Mouse (Mus musculus): ENCODE measurements around the gene Gm20509. TPM values are rescaled to one million over a fixed set of nuclear protein-coding genes. Genes with fewer than 3 reads are reported as not detected.

Gene Gm20509
- polyA plus RNA-seq, 1 experiment from 2014 or later = not detected

GRCm38 (mm10) chr9:73079801-73080325, 22.4 kb upstream of the Gm20509 start:
- Histone ChIP-seq H3K4me3 (no peak overlapping the region), H3K4me2 (no peak overlapping the region), H3K4me1 (replicated peaks) (no peaks in the 10 kb centered on the region), H3K36me3 (no peaks in the 10 kb centered on the region), H3K9ac (no peak overlapping the region), H3K9me3 (replicated peaks) (no peaks in the 10 kb centered on the region), H3K27ac (ENCODE audit: poor library complexity, severe bottlenecking) (no peak overlapping the region), H3K27me3 (replicated peaks) (no peaks in the 10 kb centered on the region)
- no peak for ATAC-seq (ENCODE audit: insufficient number of reproducible peaks, low FRiP score)
- WGBS = 41% methylated on average over 7 of the region's 7 CpGs

GRCm38 (mm10) chr9:73082291-73083000, 19.8 kb upstream of the Gm20509 start:
- no peak overlapping the region for H3K27ac ChIP-seq (ENCODE audit: poor library complexity, severe bottlenecking)
- H3K4me1 ChIP-seq (replicated peaks) = peaks cover 6% of the 10 kb centered on the region; the same call in 1 of the 2 replicates
- WGBS = 74% methylated on average over 8 of the region's 8 CpGs
- H3K36me3 ChIP-seq = no peaks in the 10 kb centered on the region
- no peak overlapping the region for H3K4me3 ChIP-seq
- H3K9ac ChIP-seq = no peak overlapping the region
- no peaks in the 10 kb centered on the region for H3K9me3 ChIP-seq (replicated peaks)
- ATAC-seq (ENCODE audit: insufficient number of reproducible peaks, low FRiP score) = no peak
- no peak overlapping the region for H3K4me2 ChIP-seq
- H3K27me3 ChIP-seq (replicated peaks) = no peaks in the 10 kb centered on the region

- ATAC-seq (ENCODE audit: insufficient number of reproducible peaks, low FRiP score) = no peak
- no peak overlapping the region for H3K4me2 ChIP-seq
- H3K27ac ChIP-seq (ENCODE audit: poor library complexity, severe bottlenecking) = no peak overlapping the region
- 54% methylated on average over 6 of the region's 6 CpGs for WGBS
- H3K4me3 ChIP-seq = no peak overlapping the region
- peaks cover 6% of the 10 kb centered on the region; the same call in 1 of the 2 replicates for H3K4me1 ChIP-seq (replicated peaks)
- no peaks in the 10 kb centered on the region for H3K36me3 ChIP-seq
- no peak overlapping the region for H3K9ac ChIP-seq
- no peaks in the 10 kb centered on the region for H3K9me3 ChIP-seq (replicated peaks)
- no peaks in the 10 kb centered on the region for H3K27me3 ChIP-seq (replicated peaks)
Measured at GRCm38 (mm10) chr9:73083956-73084355, 18.3 kb upstream of the Gm20509 start.

DNA sequence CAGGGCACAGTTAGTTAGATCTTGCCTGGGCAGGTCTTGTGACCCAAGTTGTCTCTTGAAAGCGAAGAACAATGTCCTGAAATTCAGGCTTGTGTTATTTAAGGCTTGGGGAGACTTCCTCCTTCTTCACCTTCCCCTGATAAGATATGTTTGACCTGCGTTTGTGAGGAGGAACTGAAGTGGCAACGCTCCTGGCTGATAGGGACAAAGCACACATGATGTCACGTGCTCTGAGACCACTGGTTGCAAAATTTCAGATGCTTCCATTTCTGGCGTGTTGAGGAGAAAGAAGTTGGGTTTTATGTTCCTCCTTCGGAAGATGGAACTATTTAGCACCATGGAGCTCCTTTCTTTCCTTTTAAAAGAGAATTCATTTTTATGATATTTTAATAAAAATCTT, 16.4 kb upstream of the Gm20509 start:
- Histone ChIP-seq H3K4me1 (replicated peaks) (peaks cover 6% of the 10 kb centered on the region; the same call in 1 of the 2 replicates), H3K4me3 (no peak overlapping the region), H3K4me2 (no peak overlapping the region), H3K9ac (no peak overlapping the region), H3K27ac (ENCODE audit: poor library complexity, severe bottlenecking) (no peak overlapping the region), H3K36me3 (no peaks in the 10 kb centered on the region), H3K27me3 (replicated peaks) (no peaks in the 10 kb centered on the region), H3K9me3 (replicated peaks) (no peaks in the 10 kb centered on the region)
- 46% methylated on average over 6 of the region's 6 CpGs for WGBS
- ATAC-seq (ENCODE audit: insufficient number of reproducible peaks, low FRiP score) = no peak

GRCm38 (mm10) chr9:73087121-73087520, 15.1 kb upstream of the Gm20509 start:
- Histone ChIP-seq H3K27me3 (replicated peaks) (no peaks in the 10 kb centered on the region), H3K4me3 (no peak overlapping the region), H3K9ac (no peak overlapping the region), H3K4me2 (no peak overlapping the region), H3K27ac (ENCODE audit: poor library complexity, severe bottlenecking) (no peak overlapping the region), H3K36me3 (no peaks in the 10 kb centered on the region), H3K9me3 (replicated peaks) (no peaks in the 10 kb centered on the region), H3K4me1 (replicated peaks) (peaks cover 6% of the 10 kb centered on the region; the same call in 1 of the 2 replicates)
- no peak for ATAC-seq (ENCODE audit: insufficient number of reproducible peaks, low FRiP score)
- WGBS = 58% methylated on average over 8 of the region's 8 CpGs

DNA sequence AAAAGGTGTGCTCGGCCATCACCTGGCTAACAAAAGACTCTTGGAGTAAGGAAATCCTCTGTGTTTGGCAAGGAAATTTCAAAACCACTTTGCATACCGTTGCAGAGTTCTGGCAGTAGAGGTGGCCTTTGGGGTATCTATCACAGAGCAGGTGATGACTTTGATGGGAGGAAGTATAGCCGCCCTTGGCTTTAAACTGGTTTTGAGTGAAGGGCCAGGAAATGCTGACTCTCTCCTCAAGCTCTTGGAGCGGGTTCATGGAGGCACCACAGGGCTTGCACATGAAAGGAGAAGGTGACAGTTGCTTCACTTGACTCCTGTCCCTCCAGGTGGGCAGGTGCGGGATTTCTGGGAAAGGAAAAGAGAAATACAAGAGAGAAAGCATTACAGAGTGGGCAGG, 14.7 kb upstream of the Gm20509 start:
- Histone ChIP-seq H3K4me3 (no peak overlapping the region), H3K4me2 (no peak overlapping the region), H3K4me1 (replicated peaks) (peaks cover 6% of the 10 kb centered on the region; the same call in 1 of the 2 replicates), H3K27me3 (replicated peaks) (no peaks in the 10 kb centered on the region; the same call in 1 of the 2 replicates), H3K9ac (no peak overlapping the region), H3K36me3 (no peaks in the 10 kb centered on the region), H3K27ac (ENCODE audit: poor library complexity, severe bottlenecking) (no peak overlapping the region), H3K9me3 (replicated peaks) (no peaks in the 10 kb centered on the region)
- WGBS = 66% methylated on average over 5 of the region's 5 CpGs
- no peak for ATAC-seq (ENCODE audit: insufficient number of reproducible peaks, low FRiP score)

GRCm38 (mm10) chr9:73089222-73089920, 12.9 kb upstream of the Gm20509 start:
- peaks cover 2% of the 10 kb centered on the region; the same call in 1 of the 2 replicates for H3K27me3 ChIP-seq (replicated peaks)
- no peak overlapping the region for H3K27ac ChIP-seq (ENCODE audit: poor library complexity, severe bottlenecking)
- peaks cover 6% of the 10 kb centered on the region; the same call in 1 of the 2 replicates for H3K4me1 ChIP-seq (replicated peaks)
- no peaks in the 10 kb centered on the region for H3K36me3 ChIP-seq
- no peaks in the 10 kb centered on the region for H3K9me3 ChIP-seq (replicated peaks)
- H3K4me3 ChIP-seq = no peak overlapping the region
- WGBS = 62% methylated on average over 16 of the region's 16 CpGs
- H3K4me2 ChIP-seq = no peak overlapping the region
- ATAC-seq (ENCODE audit: insufficient number of reproducible peaks, low FRiP score) = no peak
- H3K9ac ChIP-seq = no peak overlapping the region

DNA sequence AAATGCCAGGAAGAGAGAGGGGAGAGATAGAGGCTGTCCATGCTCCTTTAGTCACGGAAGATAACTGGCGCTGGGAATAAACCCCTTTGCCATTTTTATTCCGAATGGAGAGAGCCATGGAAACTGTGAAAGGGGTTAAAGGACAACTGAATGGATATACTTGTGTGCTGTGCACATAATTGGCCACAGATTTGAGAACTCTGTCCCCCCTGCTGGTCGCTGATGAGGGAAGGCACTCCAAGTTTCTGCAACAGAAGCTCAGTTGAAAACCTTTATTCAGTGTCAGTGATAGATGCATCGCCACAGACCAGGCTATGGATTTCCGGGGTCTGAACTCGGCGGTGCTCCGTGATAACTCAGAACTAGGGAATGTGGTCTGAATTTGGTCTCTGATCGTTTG, 12.1 kb upstream of the Gm20509 start:
- no peaks in the 10 kb centered on the region for H3K9me3 ChIP-seq (replicated peaks)
- peaks cover 8% of the 10 kb centered on the region for H3K27me3 ChIP-seq (replicated peaks)
- no peak overlapping the region for H3K27ac ChIP-seq (ENCODE audit: poor library complexity, severe bottlenecking)
- H3K4me2 ChIP-seq = no peak overlapping the region
- peaks cover 6% of the 10 kb centered on the region; the same call in 1 of the 2 replicates for H3K4me1 ChIP-seq (replicated peaks)
- no peaks in the 10 kb centered on the region for H3K36me3 ChIP-seq
- H3K4me3 ChIP-seq = no peak overlapping the region
- WGBS = 77% methylated on average over 10 of the region's 10 CpGs
- no peak overlapping the region for H3K9ac ChIP-seq
- no peak for ATAC-seq (ENCODE audit: insufficient number of reproducible peaks, low FRiP score)

GRCm38 (mm10) chr9:73091747-73092146, 10.5 kb upstream of the Gm20509 start:
- no peak overlapping the region for H3K27ac ChIP-seq (ENCODE audit: poor library complexity, severe bottlenecking)
- H3K36me3 ChIP-seq = no peaks in the 10 kb centered on the region
- WGBS = 0% methylated on average over 1 of the region's 1 CpGs
- ATAC-seq (ENCODE audit: insufficient number of reproducible peaks, low FRiP score) = no peak
- H3K4me1 ChIP-seq (replicated peaks) = no peaks in the 10 kb centered on the region
- H3K27me3 ChIP-seq (replicated peaks) = peaks cover 12% of the 10 kb centered on the region
- no peak overlapping the region for H3K4me3 ChIP-seq
- H3K4me2 ChIP-seq = no peak overlapping the region
- no peak overlapping the region for H3K9ac ChIP-seq
- no peaks in the 10 kb centered on the region for H3K9me3 ChIP-seq (replicated peaks)

DNA sequence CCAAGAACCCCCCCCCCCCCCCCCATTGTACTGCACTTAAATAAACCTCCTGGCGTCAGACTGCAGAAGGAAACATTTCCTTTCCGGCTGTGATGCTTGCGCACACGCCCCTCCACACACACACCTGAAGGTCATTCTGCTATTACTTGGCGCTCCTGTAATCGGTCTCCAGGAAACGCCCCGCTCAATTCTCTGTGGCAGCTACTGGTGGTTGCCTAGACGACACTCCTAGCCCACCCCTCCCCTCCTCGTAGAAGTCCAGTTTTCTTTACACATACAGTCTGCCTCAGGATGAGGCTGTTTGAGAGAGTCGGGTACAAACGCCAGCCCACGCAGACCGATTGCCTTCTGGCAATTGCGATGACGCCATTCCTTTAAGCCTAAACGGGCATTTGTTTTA, 7.7 kb upstream of the Gm20509 start:
- no peak for ATAC-seq (ENCODE audit: insufficient number of reproducible peaks, low FRiP score)
- Histone ChIP-seq H3K27ac (ENCODE audit: poor library complexity, severe bottlenecking) (no peak overlapping the region), H3K36me3 (no peaks in the 10 kb centered on the region), H3K4me1 (replicated peaks) (no peaks in the 10 kb centered on the region), H3K9ac (no peak overlapping the region), H3K9me3 (replicated peaks) (no peaks in the 10 kb centered on the region), H3K4me3 (no peak overlapping the region), H3K4me2 (no peak overlapping the region), H3K27me3 (replicated peaks) (peaks cover 12% of the 10 kb centered on the region)
- WGBS = 54% methylated on average over 17 of the region's 17 CpGs

DNA sequence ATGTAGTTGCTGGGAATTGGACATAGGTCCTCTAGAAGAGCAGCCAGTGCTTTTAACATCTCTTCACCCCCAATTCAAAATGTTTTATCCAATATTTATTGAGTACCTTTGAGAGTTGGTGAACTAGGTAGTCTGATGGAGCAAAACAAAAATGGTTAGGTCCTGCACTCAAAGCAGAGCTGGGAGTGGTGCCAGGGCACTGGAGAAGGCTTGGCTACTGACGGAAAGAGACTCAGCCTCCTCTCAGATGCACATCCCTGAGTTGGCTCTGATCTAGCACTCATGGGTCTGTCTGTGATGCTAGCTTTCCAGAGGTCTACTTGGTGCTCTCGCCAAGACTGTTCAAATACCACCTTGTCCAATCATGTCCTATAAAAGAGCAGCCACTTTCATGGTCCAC, 4.4 kb upstream of the Gm20509 start:
- Histone ChIP-seq H3K27ac (ENCODE audit: poor library complexity, severe bottlenecking) (no peak overlapping the region), H3K9me3 (replicated peaks) (no peaks in the 10 kb centered on the region)
- no peak for ATAC-seq (ENCODE audit: insufficient number of reproducible peaks, low FRiP score)

More for the DNA sequence above, 4.4 kb upstream of the Gm20509 start:
- no peaks in the 10 kb centered on the region for H3K36me3 ChIP-seq
- H3K4me1 ChIP-seq (replicated peaks) = no peaks in the 10 kb centered on the region
- no peak overlapping the region for H3K4me2 ChIP-seq
- no peak overlapping the region for H3K9ac ChIP-seq
- no peak overlapping the region for H3K4me3 ChIP-seq
- WGBS = 71% methylated on average over 2 of the region's 2 CpGs
- peaks cover 30% of the 10 kb centered on the region for H3K27me3 ChIP-seq (replicated peaks)

All from heart, embryonic 12.5 days (tissue).